Mouse (Mus musculus) right cerebral cortex, postnatal 10 days (tissue): ENCODE results near the gene Ube2v1.

Source experiments
- DNase-seq, 2 experiments: peaks; one replicate each; pipeline ENCODE4 v3.0.0; 2021; ENCODE audit warnings: low spot score in 2 of 2

The Ube2v1 gene

DNA sequence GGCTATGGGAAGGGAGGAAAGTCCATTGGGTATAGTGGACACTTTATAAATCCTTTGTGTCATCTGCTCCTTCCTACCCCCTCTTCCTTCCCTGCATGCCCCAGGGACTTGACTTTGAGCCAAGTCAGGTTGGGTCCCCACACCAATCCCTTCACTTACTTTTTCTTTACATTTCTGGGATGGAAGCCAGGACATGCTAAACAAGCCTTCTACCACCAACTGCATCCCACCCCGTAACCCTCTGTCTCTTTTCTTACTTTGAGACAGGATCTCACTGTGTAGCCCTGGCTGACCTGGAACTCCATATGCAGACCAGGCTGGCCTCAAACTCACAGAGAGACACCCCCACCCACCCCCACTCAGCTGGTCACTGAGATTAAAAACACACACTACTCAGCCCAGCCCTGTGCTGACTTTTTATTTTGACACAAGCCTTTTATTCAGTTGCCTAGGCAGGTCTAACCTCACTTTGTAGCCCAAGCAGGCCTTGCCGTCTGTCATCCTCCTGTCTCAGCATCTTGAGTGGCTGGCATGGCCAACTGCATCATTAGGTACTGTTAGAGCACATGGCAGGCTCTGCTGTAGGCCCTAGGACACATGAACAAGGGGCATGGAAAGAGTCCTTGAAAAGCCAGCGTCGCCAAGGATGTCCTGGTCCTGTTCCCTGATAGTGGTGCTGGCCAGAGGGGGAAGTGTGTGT is 38.2 kb downstream of the Ube2v1 start:
- DNase-seq, result no peak

- DNase-seq, result no peak
Measured at GRCm38 (mm10) chr2:167588774-167589577, 42.9 kb downstream of the Ube2v1 start.

- no peak for DNase-seq
Measured at GRCm38 (mm10) chr2:167586976-167587375, 44.9 kb downstream of the Ube2v1 start.

GRCm38 (mm10) chr2:167586041-167586440 is 45.9 kb downstream of the Ube2v1 start:
- DNase-seq, result no peak

DNA sequence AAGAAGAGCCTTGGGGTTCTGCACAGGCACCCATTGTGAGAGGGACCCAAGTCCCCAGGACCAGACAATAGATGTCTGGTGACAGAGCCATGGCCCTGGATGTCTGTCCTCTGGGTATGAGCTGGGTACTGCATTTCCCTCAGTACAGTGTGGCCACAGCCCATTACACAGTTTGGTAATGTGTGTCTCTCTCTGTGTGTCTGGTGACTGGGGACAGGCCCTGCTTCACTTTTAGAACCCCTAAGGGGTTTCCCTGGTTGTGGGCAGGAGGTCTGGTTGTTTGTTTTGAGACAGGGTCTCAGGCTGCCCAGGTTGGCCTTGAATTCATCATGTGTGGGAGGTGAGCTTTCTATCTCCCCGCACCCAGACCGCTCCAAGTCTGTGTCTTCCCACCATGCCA is 46.6 kb downstream of the Ube2v1 start:
- no peak for DNase-seq

- DNase-seq, result no peak
Measured at GRCm38 (mm10) chr2:167583161-167583952, 48.5 kb downstream of the Ube2v1 start.

DNA sequence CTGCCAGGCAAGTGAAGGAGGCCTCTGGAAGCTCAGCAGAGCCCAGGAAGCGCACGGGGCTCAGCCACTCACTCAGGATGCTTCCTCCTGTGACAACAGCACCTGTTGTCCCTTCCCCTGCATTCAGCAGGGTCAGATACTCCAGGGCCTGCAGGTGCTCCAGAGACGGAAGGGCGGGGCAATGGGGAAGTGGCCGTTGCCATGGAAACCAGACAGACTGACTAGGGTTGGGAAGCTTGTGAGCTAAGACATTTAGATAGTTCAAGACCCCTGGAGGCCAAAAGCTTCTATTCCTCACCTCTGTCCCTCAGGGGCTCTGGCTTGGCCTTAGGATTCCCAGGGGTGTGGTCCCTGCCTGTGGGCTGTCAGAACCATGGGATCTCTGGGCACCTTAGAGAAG is 53.4 kb downstream of the Ube2v1 start:
- no peak for DNase-seq

GRCm38 (mm10) chr2:167577186-167577785 is 54.6 kb downstream of the Ube2v1 start:
- no peak for DNase-seq

GRCm38 (mm10) chr2:167576121-167576620 is 55.7 kb downstream of the Ube2v1 start:
- no peak for DNase-seq

- DNase-seq, result no peak
Measured at GRCm38 (mm10) chr2:167575581-167575980, 56.3 kb downstream of the Ube2v1 start.

- no peak for DNase-seq
Measured at GRCm38 (mm10) chr2:167574814-167575213, 57.1 kb downstream of the Ube2v1 start.

- DNase-seq, result no peak
Measured at GRCm38 (mm10) chr2:167571442-167572220, 60.3 kb downstream of the Ube2v1 start.

DNA sequence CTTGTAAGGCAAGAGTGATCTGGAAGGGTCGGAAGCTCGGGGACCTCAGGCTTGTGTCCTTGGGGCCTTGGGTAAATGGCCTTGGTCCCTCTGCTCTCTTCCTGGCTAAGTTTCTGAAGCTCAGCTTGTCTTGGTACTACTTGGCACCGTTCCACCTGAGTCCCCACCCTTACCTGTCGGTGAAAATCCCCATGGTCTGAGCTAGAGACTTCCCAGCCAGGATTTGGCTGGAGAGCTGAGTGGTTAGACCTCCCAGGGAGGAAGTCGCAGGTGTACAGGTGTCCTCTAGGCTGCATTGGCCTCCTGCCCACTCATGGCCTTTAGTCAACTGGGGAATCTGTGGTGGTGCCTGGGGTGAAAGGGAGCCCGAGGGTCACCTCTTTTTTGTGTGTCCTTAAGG is 61.1 kb downstream of the Ube2v1 start:
- DNase-seq, result no peak

DNA sequence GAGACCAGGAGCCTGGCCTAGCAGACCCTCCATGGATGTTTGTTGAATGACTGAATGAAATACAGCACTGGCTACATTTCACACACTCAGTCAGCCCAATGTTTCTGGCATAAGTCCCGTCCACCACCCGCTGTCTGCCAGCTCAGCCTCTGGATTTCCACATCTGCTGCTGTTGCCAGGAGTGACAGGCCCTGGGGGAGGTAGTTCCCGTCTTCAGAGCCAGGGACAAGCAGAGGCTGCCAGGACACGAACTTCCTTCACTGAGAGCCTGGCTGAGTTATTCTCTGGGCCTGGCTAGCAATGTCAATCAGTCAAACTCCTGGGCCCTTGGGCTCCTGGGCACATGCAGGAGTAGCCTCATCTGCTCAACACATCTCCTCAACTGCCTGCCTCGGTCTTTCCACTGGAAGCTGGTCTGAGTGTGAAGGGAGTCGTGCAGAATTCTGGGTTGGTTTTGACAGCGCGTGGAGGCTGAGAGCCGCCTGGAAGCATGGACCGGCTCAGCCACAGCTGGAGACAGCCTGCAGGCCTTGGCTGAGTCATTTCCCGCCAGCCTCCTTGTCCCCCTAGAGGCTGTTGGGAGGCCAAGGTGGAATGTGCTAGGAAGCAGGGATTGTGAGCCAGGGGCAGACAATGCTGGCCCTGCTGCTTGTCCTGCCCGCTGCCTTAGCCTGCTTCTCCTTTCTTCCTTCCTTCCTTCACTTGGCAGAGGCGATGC is 61.8 kb downstream of the Ube2v1 start:
- DNase-seq, result peak; percentile 64 to 70

GRCm38 (mm10) chr2:167568112-167568511 is 63.8 kb downstream of the Ube2v1 start:
- no peak for DNase-seq

DNA sequence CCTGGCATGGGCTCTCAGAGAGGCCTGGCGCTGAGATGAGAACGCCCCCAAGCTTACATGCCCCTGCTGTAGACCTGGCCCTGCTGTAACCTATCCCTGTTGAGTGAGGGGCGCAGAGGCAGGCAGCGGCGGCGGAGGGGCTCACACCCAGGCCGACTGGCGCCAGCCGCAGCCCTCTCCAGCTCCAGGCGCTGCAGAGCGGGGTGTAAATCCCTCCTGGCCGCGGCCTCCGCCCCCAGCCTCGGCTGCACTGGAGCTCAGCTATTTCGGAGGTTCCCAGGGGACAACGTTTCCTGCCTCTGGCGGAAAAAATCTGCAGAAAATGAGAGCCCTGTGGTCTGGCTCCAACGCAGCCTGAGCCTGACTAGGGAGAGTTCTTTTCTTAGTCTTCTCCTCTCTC is 66.2 kb downstream of the Ube2v1 start:
- DNase-seq, result no peak

GRCm38 (mm10) chr2:167565312-167565656 is 66.6 kb downstream of the Ube2v1 start:
- no peak for DNase-seq

- DNase-seq, result no peak
Measured at GRCm38 (mm10) chr2:167564551-167565311, 67.2 kb downstream of the Ube2v1 start.

DNA sequence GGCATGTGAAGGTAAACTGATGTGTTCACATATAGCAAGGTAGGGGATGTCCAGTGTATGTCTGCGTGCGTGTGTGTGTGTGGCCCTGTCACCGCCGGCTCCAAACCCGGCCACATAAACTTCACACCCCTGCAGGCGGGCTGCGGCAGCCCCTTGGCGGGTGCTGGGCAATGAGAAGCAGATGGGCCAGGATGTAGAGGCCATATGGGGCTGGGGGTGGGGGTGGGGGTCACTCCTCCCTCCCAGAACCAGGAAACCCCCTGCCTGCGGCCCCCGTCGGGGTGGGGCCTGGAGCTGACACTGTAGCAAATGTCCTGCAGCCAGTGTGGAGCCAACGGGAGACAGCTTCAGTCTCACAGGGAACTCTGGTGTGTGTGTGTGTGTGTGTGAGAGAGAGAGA is 68.2 kb downstream of the Ube2v1 start:
- DNase-seq, result no peak

DNA sequence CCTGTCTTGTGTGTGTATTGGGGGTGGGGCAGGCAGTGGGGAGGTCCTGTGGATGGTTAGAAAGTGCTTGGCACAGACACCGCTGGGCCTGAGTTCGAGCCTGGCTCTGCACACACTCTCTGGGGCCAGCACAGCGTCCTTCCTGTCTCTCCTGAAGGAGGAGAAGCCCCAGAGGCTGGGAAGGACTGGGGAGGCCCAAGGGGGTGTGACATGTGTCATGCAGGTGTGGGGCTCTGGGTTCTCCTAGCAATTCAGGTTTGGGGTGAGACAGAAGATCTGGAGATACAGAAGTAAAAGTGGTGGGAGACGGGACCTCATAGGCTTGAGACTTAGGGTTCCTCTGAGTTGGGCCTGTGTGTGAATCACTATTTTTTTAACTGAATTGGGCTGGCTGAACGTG is 68.9 kb downstream of the Ube2v1 start:
- DNase-seq, result no peak
